Comparison of ENCODE assay signal across 8 mouse cellular contexts in genomic region chr15:79261095-79261725, GRCm38 (mm10). TPM values are rescaled to one million over a fixed set of nuclear protein-coding genes. Genes with fewer than 3 reads are reported as not detected.
DNase-seq lines count a peak whose midpoint lies in the region; ATAC-seq lines count a peak whose summit lies in the region.

No protein-coding gene starts in this region.

- peak overlapping the region; percentile 80 for H3K9ac ChIP-seq in embryonic facial prominence, embryonic 13.5 days
- H3K9ac ChIP-seq in hindbrain, embryonic 13.5 days, result peak overlapping the region; percentile 76
- peak overlapping the region; percentile 39; the same call in 1 of the 2 replicates for H3K9ac ChIP-seq in liver, embryonic 13.5 days
- H3K9ac ChIP-seq in neural tube, embryonic 15.5 days (replicated peaks), result peak overlapping the region; percentile 58

- peak overlapping the region; percentile 68 for H3K27ac ChIP-seq in embryonic facial prominence, embryonic 13.5 days
- no peak overlapping the region for H3K27ac ChIP-seq in hindbrain, embryonic 13.5 days
- no peak overlapping the region for H3K27ac ChIP-seq in liver, embryonic 13.5 days
- no peak overlapping the region for H3K27ac ChIP-seq in neural tube, embryonic 15.5 days (replicated peaks)

- no peaks in the 10 kb centered on the region for H3K36me3 ChIP-seq in embryonic facial prominence, embryonic 13.5 days
- H3K36me3 ChIP-seq in hindbrain, embryonic 13.5 days, result no peaks in the 10 kb centered on the region
- no peaks in the 10 kb centered on the region for H3K36me3 ChIP-seq in liver, embryonic 13.5 days
- no peaks in the 10 kb centered on the region for H3K36me3 ChIP-seq in neural tube, embryonic 15.5 days

- peak overlapping the region; percentile 100 for H3K4me2 ChIP-seq in embryonic facial prominence, embryonic 13.5 days
- H3K4me2 ChIP-seq in hindbrain, embryonic 13.5 days, result peak overlapping the region; percentile 95
- H3K4me2 ChIP-seq in liver, embryonic 13.5 days, result peak overlapping the region; percentile 72
- H3K4me2 ChIP-seq in neural tube, embryonic 15.5 days, result peak overlapping the region; percentile 88

- under 1% methylated on average over 55 of the region's 62 CpGs for WGBS in embryonic facial prominence, embryonic 13.5 days
- 2% methylated on average over 40 of the region's 62 CpGs for WGBS in hindbrain, embryonic 13.5 days
- WGBS in liver, embryonic 13.5 days (ENCODE audit: insufficient replicate concordance), result 2% methylated on average over 56 of the region's 62 CpGs
- WGBS in neural tube, embryonic 15.5 days, result under 1% methylated on average over 52 of the region's 62 CpGs

- peaks cover 25% of the 10 kb centered on the region for H3K4me1 ChIP-seq in embryonic facial prominence, embryonic 13.5 days
- peaks cover 20% of the 10 kb centered on the region for H3K4me1 ChIP-seq in hindbrain, embryonic 13.5 days (replicated peaks)
- peaks cover 14% of the 10 kb centered on the region for H3K4me1 ChIP-seq in liver, embryonic 13.5 days (replicated peaks)
- peaks cover 20% of the 10 kb centered on the region for H3K4me1 ChIP-seq in neural tube, embryonic 15.5 days

- peak; percentile 56 for ATAC-seq in embryonic facial prominence, embryonic 13.5 days (ENCODE audit: insufficient number of reproducible peaks, insufficient read depth, low FRiP score, low TSS enrichment, low read depth)
- peak; percentile 60 for ATAC-seq in hindbrain, embryonic 13.5 days (ENCODE audit: low FRiP score)
- peak; percentile 44; the same call in 1 of the 2 replicates for ATAC-seq in liver, embryonic 13.5 days (ENCODE audit: low read depth)
- ATAC-seq in neural tube, embryonic 15.5 days (ENCODE audit: low FRiP score), result peak; percentile 83

- H3K27me3 ChIP-seq in embryonic facial prominence, embryonic 13.5 days, result peaks cover 37% of the 10 kb centered on the region
- peaks cover 74% of the 10 kb centered on the region for H3K27me3 ChIP-seq in hindbrain, embryonic 13.5 days
- peaks cover 79% of the 10 kb centered on the region for H3K27me3 ChIP-seq in liver, embryonic 13.5 days
- H3K27me3 ChIP-seq in neural tube, embryonic 15.5 days (replicated peaks), result peaks cover 48% of the 10 kb centered on the region

- DNase-seq in gastrocnemius, postnatal 10 days, result peak; percentile 48
- no peak for DNase-seq in gastrocnemius, postnatal 25 days
- DNase-seq in CD4-positive helper T cell, adult 2 months (ENCODE audit: low read depth, low spot score), result peak; percentile 46
- no peak for DNase-seq in liver, embryonic 13.5 days
- DNase-seq in yolk sac, embryonic 10.5 days (ENCODE audit: low spot score), result no peak

- peak overlapping the region; percentile 70 for H3K4me3 ChIP-seq in embryonic facial prominence, embryonic 13.5 days
- H3K4me3 ChIP-seq in hindbrain, embryonic 13.5 days, result peak overlapping the region; percentile 58
- peak overlapping the region; percentile 54 for H3K4me3 ChIP-seq in liver, embryonic 13.5 days (replicated peaks)
- peak overlapping the region; percentile 52 for H3K4me3 ChIP-seq in neural tube, embryonic 15.5 days (replicated peaks)

- H3K9me3 ChIP-seq in embryonic facial prominence, embryonic 13.5 days, result no peaks in the 10 kb centered on the region
- H3K9me3 ChIP-seq in hindbrain, embryonic 13.5 days, result no peaks in the 10 kb centered on the region
- no peaks in the 10 kb centered on the region for H3K9me3 ChIP-seq in liver, embryonic 13.5 days (replicated peaks)
- no peaks in the 10 kb centered on the region for H3K9me3 ChIP-seq in neural tube, embryonic 15.5 days (replicated peaks)

RNA-seq across cellular contexts. Expression of gene Slc16a8, which starts 6.6 kb away (rescaled TPM):
- total RNA-seq in gastrocnemius, postnatal 10 days (2021), result under 1 TPM in 1 of 2 experiments, not detected in 1; 0.14 TPM
- total RNA-seq in gastrocnemius, postnatal 25 days (2021), result under 1 TPM in 1 of 2 experiments, not detected in 1; 0.20 TPM
- 0.46 TPM in 1 of 2 replicates, not detected in the other for polyA plus RNA-seq in embryonic facial prominence, embryonic 13.5 days (2015; fragmentation: Nextera tagmentation; extraction: Ambion mirVana)
- 0.54 and 0.86 TPM in 2 replicates for polyA plus RNA-seq in hindbrain, embryonic 13.5 days (2015; fragmentation: Nextera tagmentation; extraction: Ambion mirVana)
- polyA plus RNA-seq in liver, embryonic 13.5 days (2015; fragmentation: Nextera tagmentation; extraction: Ambion mirVana), result not detected in 2 replicates
- 0.27 and 0.40 TPM in 2 replicates for polyA plus RNA-seq in neural tube, embryonic 15.5 days (2015; fragmentation: Nextera tagmentation; extraction: Ambion mirVana)

RNA-seq across cellular contexts. Expression of gene Baiap2l2, which starts 24.1 kb away (rescaled TPM):
- total RNA-seq in gastrocnemius, postnatal 10 days (2021), result 1 to 10 TPM; 3.1 to 3.6 TPM
- 1 to 10 TPM; 1.6 to 1.9 TPM for total RNA-seq in gastrocnemius, postnatal 25 days (2021)
- polyA plus RNA-seq in embryonic facial prominence, embryonic 13.5 days (2015; fragmentation: Nextera tagmentation; extraction: Ambion mirVana), result 18.0 and 23.4 TPM in 2 replicates
- polyA plus RNA-seq in hindbrain, embryonic 13.5 days (2015; fragmentation: Nextera tagmentation; extraction: Ambion mirVana), result 1.7 and 2.8 TPM in 2 replicates
- 1.8 and 2.3 TPM in 2 replicates for polyA plus RNA-seq in liver, embryonic 13.5 days (2015; fragmentation: Nextera tagmentation; extraction: Ambion mirVana)
- polyA plus RNA-seq in neural tube, embryonic 15.5 days (2015; fragmentation: Nextera tagmentation; extraction: Ambion mirVana), result 2.0 and 4.0 TPM in 2 replicates

RNA-seq across cellular contexts. Expression of gene Gm49486, which starts 32.0 kb away (rescaled TPM):
- total RNA-seq in gastrocnemius, postnatal 10 days (2021), result under 1 TPM; 0.45 to 0.54 TPM
- total RNA-seq in gastrocnemius, postnatal 25 days (2021), result under 1 TPM; 0.23 to 0.54 TPM
- 1.6 TPM in 2 replicates for polyA plus RNA-seq in embryonic facial prominence, embryonic 13.5 days (2015; fragmentation: Nextera tagmentation; extraction: Ambion mirVana)
- 1.6 and 2.0 TPM in 2 replicates for polyA plus RNA-seq in hindbrain, embryonic 13.5 days (2015; fragmentation: Nextera tagmentation; extraction: Ambion mirVana)
- not detected in 2 replicates for polyA plus RNA-seq in liver, embryonic 13.5 days (2015; fragmentation: Nextera tagmentation; extraction: Ambion mirVana)
- 1.3 and 1.5 TPM in 2 replicates for polyA plus RNA-seq in neural tube, embryonic 15.5 days (2015; fragmentation: Nextera tagmentation; extraction: Ambion mirVana)

RNA-seq across cellular contexts. Expression of gene Pick1, which starts 32.2 kb away (rescaled TPM):
- total RNA-seq in gastrocnemius, postnatal 10 days (2021), result 10 to 100 TPM; 21.4 to 24.8 TPM
- total RNA-seq in gastrocnemius, postnatal 25 days (2021), result 10 to 100 TPM; 24.8 to 28.5 TPM
- polyA plus RNA-seq in embryonic facial prominence, embryonic 13.5 days (2015; fragmentation: Nextera tagmentation; extraction: Ambion mirVana), result 53.3 and 56.6 TPM in 2 replicates
- polyA plus RNA-seq in hindbrain, embryonic 13.5 days (2015; fragmentation: Nextera tagmentation; extraction: Ambion mirVana), result 83.8 and 90.6 TPM in 2 replicates
- 10.5 and 10.6 TPM in 2 replicates for polyA plus RNA-seq in liver, embryonic 13.5 days (2015; fragmentation: Nextera tagmentation; extraction: Ambion mirVana)
- 89.9 and 99.7 TPM in 2 replicates for polyA plus RNA-seq in neural tube, embryonic 15.5 days (2015; fragmentation: Nextera tagmentation; extraction: Ambion mirVana)

Comparison
In these comparisons a context has a peak if more than half of its experiments do, and no peak if none do; other contexts are left out.
1. DNase-seq: peak in gastrocnemius, postnatal 10 days (single experiment) and CD4-positive helper T cell, adult 2 months (single experiment); none in gastrocnemius, postnatal 25 days (single experiment), liver, embryonic 13.5 days (single experiment) and yolk sac, embryonic 10.5 days (single experiment).
2. Peak in every context shown above with its lines, with median percentiles within 50 percentile points of each other: ATAC-seq, H3K4me2 ChIP-seq, H3K4me3 ChIP-seq and H3K9ac ChIP-seq.